Mouse (Mus musculus): Measurements from ENCODE around the gene Msantd3. TPM values are rescaled to one million over a fixed set of nuclear protein-coding genes. Genes with fewer than 3 reads are reported as not detected.

The Msantd3 gene
- polyA plus RNA-seq, 1 experiment from 2014 or later = 61.9 TPM

GRCm38 (mm10) chr4:48609485-48609884 lies 69.8 kb downstream of the Msantd3 start:
- H3K9ac ChIP-seq (ENCODE audit: low read depth, low read length) = no peak overlapping the region
- H3K27ac ChIP-seq (ENCODE audit: low read depth, low read length) = no peak overlapping the region
- ATAC-seq (ENCODE audit: low FRiP score) (no peak), DNase-seq (ENCODE audit: low spot score) (no peak)
- no peaks in the 10 kb centered on the region for H3K27me3 ChIP-seq (ENCODE audit: control insufficient read depth, insufficient read depth, low read length)
- H3K9me3 ChIP-seq (ENCODE audit: control insufficient read depth, low read length) = no peaks in the 10 kb centered on the region
- no peak overlapping the region for H3K4me2 ChIP-seq (replicated peaks; ENCODE audit: low read depth, low read length)
- 92% methylated on average over 9 of the region's 9 CpGs for WGBS
- H3K36me3 ChIP-seq (ENCODE audit: control insufficient read depth, insufficient read depth, low read length) = peaks cover 4% of the 10 kb centered on the region; the same call in 1 of the 2 replicates
- H3K4me3 ChIP-seq (ENCODE audit: low read depth, low read length) = no peak overlapping the region
- H3K4me1 ChIP-seq (replicated peaks; ENCODE audit: control insufficient read depth, insufficient read depth, low read length) = no peaks in the 10 kb centered on the region

GRCm38 (mm10) chr4:48610251-48610650 lies 70.5 kb downstream of the Msantd3 start:
- no peaks in the 10 kb centered on the region for H3K9me3 ChIP-seq (ENCODE audit: control insufficient read depth, low read length)
- no peak for ATAC-seq (ENCODE audit: low FRiP score)
- no peak for DNase-seq (ENCODE audit: low spot score)
- H3K27ac ChIP-seq (ENCODE audit: low read depth, low read length) = no peak overlapping the region
- peaks cover 4% of the 10 kb centered on the region; the same call in 1 of the 2 replicates for H3K36me3 ChIP-seq (ENCODE audit: control insufficient read depth, insufficient read depth, low read length)
- H3K4me3 ChIP-seq (ENCODE audit: low read depth, low read length) = no peak overlapping the region
- no peak overlapping the region for H3K4me2 ChIP-seq (replicated peaks; ENCODE audit: low read depth, low read length)
- H3K9ac ChIP-seq (ENCODE audit: low read depth, low read length) = no peak overlapping the region
- no peaks in the 10 kb centered on the region for H3K4me1 ChIP-seq (replicated peaks; ENCODE audit: control insufficient read depth, insufficient read depth, low read length)
- WGBS = 95% methylated on average over 6 of the region's 6 CpGs
- H3K27me3 ChIP-seq (ENCODE audit: control insufficient read depth, insufficient read depth, low read length) = no peaks in the 10 kb centered on the region

Other genes with a start within 250 kb of the Msantd3 start
- 75.3 and 75.4 TPM in 2 replicates for gene Tex10, start 66.5 kb upstream of the Msantd3 start, polyA plus RNA-seq (2014; fragmentation: Nextera tagmentation; extraction: Ambion mirVana)
- 242 and 302 TPM in 2 replicates for gene Tmeff1, start 45.2 kb downstream of the Msantd3 start, polyA plus RNA-seq (2014; fragmentation: Nextera tagmentation; extraction: Ambion mirVana)
- gene Cavin4, start 123.6 kb downstream of the Msantd3 start, polyA plus RNA-seq (2014; fragmentation: Nextera tagmentation; extraction: Ambion mirVana) = 2.1 and 3.8 TPM in 2 replicates

Data from hindbrain, embryonic 11.5 days (tissue).